Mouse (Mus musculus) liver, embryonic 16.5 days (tissue): Measurements from ENCODE around the gene Olfr33. TPM values are rescaled to one million over a fixed set of nuclear protein-coding genes. Genes with fewer than 3 reads are reported as not detected.

Experiments used
- ATAC-seq: fragments of 200-750 bp; cut with Nextera tagmentation; 2 replicates; pipeline ENCODE4 v1.8.0; 2017; ENCODE audit warnings: low read depth, mild to moderate bottlenecking, moderate number of reproducible peaks, moderate library complexity
- H3K27ac ChIP-seq: fragments of 300-500 bp; sonication (generic); 2 replicates; pipeline ENCODE4 v1.5.1; 2014; ENCODE audit warnings: mild to moderate bottlenecking, low read length
- H3K27me3 ChIP-seq: fragments of 300-500 bp; sonication (generic); 2 replicates; pipeline ENCODE4 v1.6.1; 2014; ENCODE audit warnings: low read depth, low read length, mixed read lengths; ENCODE audit not compliant: control insufficient read depth, insufficient read depth
- H3K36me3 ChIP-seq: fragments of 300-500 bp; sonication (generic); 2 replicates; pipeline ENCODE4 v1.6.1; 2014; ENCODE audit warnings: mild to moderate bottlenecking; ENCODE audit not compliant: control insufficient read depth, insufficient read depth
- H3K4me1 ChIP-seq: fragments of 300-500 bp; sonication (generic); 2 replicates; pipeline ENCODE4 v1.6.1; 2014; ENCODE audit warnings: low read depth, low read length, mixed read lengths; ENCODE audit not compliant: control insufficient read depth
- H3K4me2 ChIP-seq: fragments of 300-500 bp; sonication (generic); 2 replicates; pipeline ENCODE4 v1.6.1; 2014; ENCODE audit warnings: low read depth, low read length, mixed read lengths
- H3K4me3 ChIP-seq: fragments of 300-500 bp; sonication (generic); 2 replicates; pipeline ENCODE4 v1.5.1; 2014; ENCODE audit warnings: low read depth, mild to moderate bottlenecking, low read length
- H3K9ac ChIP-seq: fragments of 300-500 bp; sonication (generic); 2 replicates; pipeline ENCODE4 v1.6.1; 2014; ENCODE audit warnings: low read depth, low read length
- H3K9me3 ChIP-seq: fragments of 300-500 bp; sonication (generic); replicated peaks from 2 replicates; pipeline ENCODE4 v1.6.1; 2016; ENCODE audit warnings: low read length; ENCODE audit not compliant: control insufficient read depth
- WGBS: fragments of 180-500 bp; shearing (Covaris S2); extraction: QIAGEN DNeasy Blood & Tissue Kit; methylation state at CpG from one replicate; pipeline ENCODE4 v1.1.7; 2014; ENCODE audit not compliant: insufficient replicate concordance; 5-methylcytosine and 5-hydroxymethylcytosine counted together
- polyA plus RNA-seq: library from polyadenylated mRNA; unstranded; fragments of >200 nt; fragmentation: Nextera tagmentation; extraction: Ambion mirVana; gene quantifications from 2 replicates; pipeline ENCODE4 v1.2.1, GENCODE M21; 2015

Gene Olfr33
- not detected in 2 replicates for polyA plus RNA-seq

- H3K9me3 ChIP-seq: no peaks in the 10 kb centered on the region
- 21% methylated on average over 1 of the region's 1 CpGs for whole genome bisulfite sequencing
- no peak within 1 kb of the TSS for H3K4me3 ChIP-seq
- H3K36me3 ChIP-seq: no peaks in the 10 kb centered on the region
- H3K4me2 ChIP-seq: no peak within 1 kb of the TSS
- no peak for ATAC-seq
- H3K27ac ChIP-seq: no peak within 1 kb of the TSS
- H3K4me1 ChIP-seq: no peaks in the 10 kb centered on the region
- H3K27me3 ChIP-seq: no peaks in the 10 kb centered on the region
- H3K9ac ChIP-seq: no peak within 1 kb of the TSS
Measured at GRCm38 (mm10) chr7:102718970-102719369, at the start of gene Olfr33. Gene Olfr33 (minus strand): TSS chr7:102719070.

DNA sequence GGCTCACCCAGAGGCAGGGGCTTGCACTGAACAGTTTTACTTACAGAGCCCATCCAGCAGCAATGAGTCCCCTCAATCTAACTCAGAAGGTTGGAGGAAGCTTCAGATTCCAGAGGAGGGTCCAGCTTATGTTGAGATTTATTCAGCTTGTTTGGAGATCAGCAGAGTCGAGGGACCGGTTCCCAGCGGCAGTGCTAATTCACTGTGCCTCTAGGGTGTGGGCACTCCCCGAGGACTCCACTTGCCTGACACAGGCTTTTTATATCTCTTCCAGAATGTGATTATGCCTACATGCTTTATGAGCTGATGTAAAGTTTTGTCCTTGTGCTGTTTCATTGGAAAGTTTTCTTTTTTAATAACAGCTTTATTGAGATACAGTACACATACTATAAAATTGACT lies 40.4 kb upstream of the Olfr33 start, which contains the start of the genes Olfr560 and Olfr78:
Olfr560 (minus strand) TSS at position 101 of the 400 bp plus-strand sequence.
Olfr78 (minus strand) TSS at position 206 of the 400 bp plus-strand sequence.
- 76% methylated on average over 4 of the region's 4 CpGs for WGBS
- no peaks in the 10 kb centered on the region for H3K4me1 ChIP-seq
- no peaks in the 10 kb centered on the region for H3K27me3 ChIP-seq
- no peak within 1 kb of the TSS for H3K9ac ChIP-seq
- H3K36me3 ChIP-seq: no peaks in the 10 kb centered on the region
- H3K27ac ChIP-seq: no peak within 1 kb of the TSS
- ATAC-seq: no peak
- no peak within 1 kb of the TSS for H3K4me2 ChIP-seq
- H3K9me3 ChIP-seq: no peaks in the 10 kb centered on the region
- no peak within 1 kb of the TSS for H3K4me3 ChIP-seq

DNA sequence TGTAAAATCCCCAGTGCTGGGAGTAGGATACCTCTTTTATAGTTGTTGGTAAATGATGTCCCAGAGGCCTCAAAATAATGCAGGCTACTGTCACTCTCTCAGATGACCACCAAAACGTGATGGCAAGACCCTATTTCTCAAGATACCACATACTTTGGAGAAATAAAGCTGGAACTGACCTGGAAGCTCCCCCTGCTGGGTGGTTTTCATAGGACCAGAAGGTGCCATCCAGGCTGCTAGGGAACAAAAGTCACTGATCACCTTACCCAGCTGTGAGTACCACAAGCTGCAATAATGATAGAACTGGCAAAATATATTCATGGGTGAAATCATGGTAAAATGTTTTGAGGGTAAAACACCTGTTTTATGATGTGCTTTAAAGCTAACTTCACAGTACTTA lies 33.2 kb upstream of the Olfr33 start:
- Histone ChIP-seq H3K27me3 (no peaks in the 10 kb centered on the region), H3K4me1 (no peaks in the 10 kb centered on the region), H3K9ac (no peak overlapping the region), H3K4me2 (no peak overlapping the region), H3K9me3 (no peaks in the 10 kb centered on the region), H3K4me3 (no peak overlapping the region), H3K27ac (no peak overlapping the region), H3K36me3 (no peaks in the 10 kb centered on the region)
- no peak for ATAC-seq
- 14% methylated on average over 1 of the region's 1 CpGs for WGBS

DNA sequence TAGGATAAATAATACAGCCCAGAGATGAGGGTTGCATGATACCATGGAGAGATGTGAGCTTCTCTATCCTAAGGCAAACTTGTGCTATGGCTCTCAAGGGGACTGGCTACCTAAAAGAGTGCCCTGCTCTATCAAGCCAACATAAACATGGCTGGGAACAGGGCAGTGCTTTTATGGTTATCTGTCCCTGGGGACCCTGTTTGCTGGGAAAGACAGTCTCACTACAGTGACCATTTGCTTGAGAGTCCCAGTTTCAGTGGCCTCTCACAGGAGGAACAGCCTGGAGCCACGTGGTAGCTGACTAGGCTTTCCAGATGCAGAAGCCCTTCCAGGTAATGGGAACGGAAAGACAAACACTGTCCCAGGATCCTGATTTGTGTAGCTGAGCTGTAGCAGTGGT lies 18.8 kb upstream of the Olfr33 start:
- no peak overlapping the region for H3K4me2 ChIP-seq
- no peak overlapping the region for H3K9ac ChIP-seq
- no peaks in the 10 kb centered on the region for H3K36me3 ChIP-seq
- no peak overlapping the region for H3K4me3 ChIP-seq
- H3K9me3 ChIP-seq: no peaks in the 10 kb centered on the region
- no peaks in the 10 kb centered on the region for H3K4me1 ChIP-seq
- no peak overlapping the region for H3K27ac ChIP-seq
- H3K27me3 ChIP-seq: no peaks in the 10 kb centered on the region
- WGBS: 36% methylated on average over 2 of the region's 2 CpGs
- no peak for ATAC-seq

GRCm38 (mm10) chr7:102733793-102734192 lies 14.9 kb upstream of the Olfr33 start:
- Histone ChIP-seq H3K27me3 (no peaks in the 10 kb centered on the region), H3K4me1 (no peaks in the 10 kb centered on the region), H3K4me2 (no peak overlapping the region), H3K9me3 (no peaks in the 10 kb centered on the region), H3K9ac (no peak overlapping the region), H3K27ac (no peak overlapping the region), H3K4me3 (no peak overlapping the region), H3K36me3 (no peaks in the 10 kb centered on the region)
- ATAC-seq: no peak
- WGBS: 57% methylated on average over 1 of the region's 1 CpGs

DNA sequence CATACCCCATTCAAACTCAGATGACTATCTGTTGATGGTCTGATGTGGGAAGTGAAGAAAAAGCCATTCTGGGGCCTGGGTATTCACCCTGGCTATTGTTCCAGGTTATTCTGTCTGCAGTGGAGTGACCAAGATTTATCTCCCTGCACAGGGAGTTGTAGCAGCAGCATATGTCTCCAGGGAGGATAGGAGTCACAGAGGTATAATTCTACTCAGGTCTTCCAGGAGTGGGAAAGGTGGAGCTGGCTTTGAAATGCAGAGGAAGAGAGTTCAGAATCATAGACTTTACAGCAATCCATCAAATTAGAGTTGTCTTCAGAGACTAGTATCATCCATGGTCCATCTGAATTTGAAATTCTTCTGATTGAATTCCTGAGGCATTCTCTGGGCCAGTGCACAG lies 8.5 kb upstream of the Olfr33 start, which contains the start of gene Olfr559:
Olfr559 (minus strand) TSS at position 101 of the 400 bp plus-strand sequence.
- no peak within 1 kb of the TSS for H3K4me2 ChIP-seq
- no peak within 1 kb of the TSS for H3K27ac ChIP-seq
- no peaks in the 10 kb centered on the region for H3K36me3 ChIP-seq
- no peaks in the 10 kb centered on the region for H3K27me3 ChIP-seq
- H3K4me3 ChIP-seq: no peak within 1 kb of the TSS
- no peaks in the 10 kb centered on the region for H3K4me1 ChIP-seq
- no peak for ATAC-seq
- H3K9ac ChIP-seq: no peak within 1 kb of the TSS
- no peaks in the 10 kb centered on the region for H3K9me3 ChIP-seq

GRCm38 (mm10) chr7:102701915-102702314 lies 17.0 kb downstream of the Olfr33 start, which contains the start of gene Olfr558:
Gene Olfr558 (plus strand): TSS chr7:102702215.
- no peak within 1 kb of the TSS for H3K27ac ChIP-seq
- no peak within 1 kb of the TSS for H3K4me3 ChIP-seq
- H3K36me3 ChIP-seq: no peaks in the 10 kb centered on the region
- ATAC-seq: no peak
- no peak within 1 kb of the TSS for H3K4me2 ChIP-seq
- no peaks in the 10 kb centered on the region for H3K27me3 ChIP-seq
- no peaks in the 10 kb centered on the region for H3K9me3 ChIP-seq
- no peaks in the 10 kb centered on the region for H3K4me1 ChIP-seq
- no peak within 1 kb of the TSS for H3K9ac ChIP-seq

GRCm38 (mm10) chr7:102698461-102698860 lies 20.4 kb downstream of the Olfr33 start:
- no peaks in the 10 kb centered on the region for H3K27me3 ChIP-seq
- ATAC-seq: no peak
- WGBS: 66% methylated on average over 7 of the region's 7 CpGs

GRCm38 (mm10) chr7:102695358-102696125 lies 23.3 kb downstream of the Olfr33 start, which contains the start of gene Olfr557:
Gene Olfr557 (plus strand): TSS chr7:102695910.
- Histone ChIP-seq H3K9ac (no peak within 1 kb of the TSS), H3K9me3 (no peaks in the 10 kb centered on the region), H3K4me2 (no peak within 1 kb of the TSS), H3K27ac (no peak within 1 kb of the TSS), H3K36me3 (no peaks in the 10 kb centered on the region), H3K4me3 (no peak within 1 kb of the TSS), H3K4me1 (no peaks in the 10 kb centered on the region), H3K27me3 (no peaks in the 10 kb centered on the region)
- ATAC-seq: no peak
- 65% methylated on average over 5 of the region's 5 CpGs for WGBS

More at GRCm38 (mm10) chr7:102698461-102698860, 20.4 kb downstream of the Olfr33 start:
- no peaks in the 10 kb centered on the region for H3K36me3 ChIP-seq
- no peak overlapping the region for H3K9ac ChIP-seq
- H3K9me3 ChIP-seq: no peaks in the 10 kb centered on the region
- H3K4me2 ChIP-seq: no peak overlapping the region
- H3K27ac ChIP-seq: no peak overlapping the region
- H3K4me3 ChIP-seq: no peak overlapping the region
- H3K4me1 ChIP-seq: no peaks in the 10 kb centered on the region
